Mouse (Mus musculus): Measurements from ENCODE around the gene Gpc5.

Gpc5 gene

DNA sequence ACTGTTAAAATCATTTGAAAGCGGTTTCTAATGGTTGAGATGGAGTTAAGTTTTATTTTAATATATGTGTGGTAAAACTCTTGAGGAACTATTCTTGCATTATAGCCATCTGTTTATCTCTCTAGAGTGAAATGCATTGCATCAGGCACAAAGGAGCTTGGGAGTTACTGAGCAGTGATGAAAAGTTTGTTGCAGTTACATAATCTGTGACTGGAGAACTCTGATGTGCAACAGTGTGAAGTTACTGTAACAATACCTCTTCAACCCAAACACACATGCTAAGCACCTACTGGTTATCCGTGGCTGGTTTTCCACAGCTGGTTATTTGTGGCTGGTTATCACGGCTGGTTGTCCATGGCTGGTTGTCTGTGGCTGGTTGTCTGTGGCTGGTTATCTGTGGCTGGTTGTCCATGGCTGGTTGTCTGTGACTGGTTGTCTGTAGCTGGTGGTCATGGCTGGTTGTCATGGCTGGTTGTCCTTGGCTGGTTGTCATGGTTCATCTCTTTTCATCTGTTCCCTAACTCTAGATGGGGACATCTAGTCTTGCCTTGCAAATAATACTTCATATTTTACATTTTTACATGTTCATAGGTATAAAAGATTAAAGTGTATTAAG, 273.4 kb downstream of the Gpc5 start:
- DNase-seq (ENCODE audit: low read depth, low spot score) = no peak

DNA sequence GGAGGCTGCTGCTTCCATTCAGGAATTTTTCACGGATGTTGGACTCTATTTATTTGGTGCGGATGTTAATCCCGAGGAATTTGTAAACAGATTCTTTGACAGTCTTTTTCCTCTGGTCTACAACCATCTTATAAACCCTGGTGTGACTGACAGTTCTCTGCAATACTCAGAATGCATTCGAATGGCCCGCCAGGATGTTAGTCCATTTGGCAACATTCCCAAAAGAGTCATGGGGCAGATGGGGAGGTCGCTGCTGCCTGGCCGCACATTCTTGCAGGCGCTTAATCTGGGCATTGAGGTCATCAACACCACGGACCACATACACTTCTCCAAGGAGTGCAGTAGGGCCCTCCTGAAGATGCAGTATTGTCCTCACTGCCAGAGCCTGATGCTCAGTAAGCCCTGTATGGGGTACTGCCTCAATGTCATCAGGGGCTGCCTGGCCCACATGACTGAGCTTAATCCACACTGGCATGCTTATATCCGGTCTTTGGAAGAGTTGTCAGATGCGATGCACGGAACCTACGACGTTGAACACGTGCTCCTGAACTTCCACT, 277.7 kb downstream of the Gpc5 start:
- DNase-seq (ENCODE audit: low read depth, low spot score) = no peak

DNA sequence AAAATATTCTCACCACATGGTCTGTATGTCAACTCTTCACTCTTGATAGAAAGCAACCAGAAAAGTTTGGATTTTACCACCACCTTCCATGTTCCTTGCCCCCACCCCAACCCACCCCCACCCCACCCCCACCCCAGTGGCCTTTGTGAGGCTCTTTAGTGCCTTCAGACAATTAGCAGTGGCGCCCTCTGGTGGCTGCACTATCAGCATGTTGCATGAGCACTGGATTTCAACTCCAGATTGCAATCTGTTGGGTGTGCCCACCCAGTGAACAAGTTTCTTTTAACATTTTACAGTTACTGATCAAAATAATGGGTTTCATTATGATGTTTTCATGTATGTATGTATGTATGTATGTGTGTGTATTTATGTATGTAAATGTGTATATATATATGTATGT, 279.1 kb downstream of the Gpc5 start:
- DNase-seq (ENCODE audit: low read depth, low spot score) = peak; percentile 58

DNA sequence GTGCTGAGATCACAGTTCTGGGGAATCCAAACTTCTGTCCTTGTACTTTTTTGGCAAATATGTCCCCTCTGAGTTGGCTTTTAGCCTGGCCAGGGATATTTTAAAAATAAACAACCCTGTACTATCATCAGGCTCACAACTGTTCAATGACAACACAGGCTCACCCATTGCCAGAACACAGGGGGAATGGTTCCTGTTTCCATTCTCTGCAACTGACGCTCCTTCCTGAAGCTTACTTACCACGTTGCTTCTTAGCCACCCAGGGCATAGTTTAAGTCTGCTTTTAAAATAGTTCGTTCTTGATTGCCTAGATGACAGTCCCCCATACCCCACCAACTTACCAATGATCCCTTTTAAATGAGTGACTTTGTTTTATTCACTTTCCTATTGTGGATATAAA, 299.8 kb downstream of the Gpc5 start:
- no peak for DNase-seq (ENCODE audit: low read depth, low spot score)

DNA sequence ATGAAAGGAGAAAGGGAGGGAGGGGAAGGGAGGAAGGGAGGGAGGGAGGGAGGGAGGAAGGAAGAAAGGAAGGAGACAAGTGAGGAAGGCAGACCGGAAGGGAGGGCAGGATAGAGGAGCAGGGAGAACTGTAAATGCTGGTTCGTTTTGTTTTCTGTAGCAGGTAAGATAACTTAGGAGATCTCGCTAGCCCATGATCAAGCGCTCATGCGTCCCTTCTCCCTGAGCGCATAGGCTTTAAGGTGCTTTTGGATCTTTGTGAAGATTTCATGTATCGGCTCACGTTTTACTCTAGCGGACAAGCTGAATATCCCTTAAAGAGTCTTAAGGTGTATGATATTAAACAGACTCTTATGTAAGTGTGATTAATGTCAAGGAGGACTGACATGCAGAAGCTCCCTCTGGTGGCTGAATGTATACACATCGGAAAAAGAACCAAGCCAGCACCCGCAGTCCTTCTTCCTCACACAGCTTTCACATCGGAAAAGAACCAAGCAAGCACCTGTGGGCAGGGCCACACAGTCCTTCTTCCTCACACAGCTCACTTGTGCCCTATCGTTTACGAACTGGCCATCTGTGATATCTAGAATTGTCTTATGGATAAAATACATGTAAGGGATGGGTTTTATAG, 301.0 kb downstream of the Gpc5 start:
- DNase-seq (ENCODE audit: low read depth, low spot score) = peak; percentile 46

DNA sequence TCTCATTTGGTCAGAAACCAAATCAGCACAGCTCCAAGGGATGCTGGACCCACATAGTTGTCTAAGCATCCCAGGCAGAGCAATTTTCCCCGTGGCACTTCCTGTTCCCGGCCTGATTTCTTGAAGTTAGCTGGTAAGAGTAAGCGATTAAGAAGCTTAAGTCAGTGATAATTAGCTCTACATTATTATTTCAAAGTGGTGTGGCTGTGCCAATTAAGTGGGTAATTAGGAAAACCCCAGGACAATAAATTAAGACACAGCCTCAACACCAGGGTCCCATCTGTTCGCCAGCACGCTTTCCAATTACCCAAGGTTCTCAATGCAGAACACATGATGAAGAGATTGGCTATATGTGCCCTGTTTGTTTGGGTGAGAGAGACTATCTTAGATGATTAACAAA, 314.6 kb downstream of the Gpc5 start:
- no peak for DNase-seq (ENCODE audit: low read depth, low spot score)

DNA sequence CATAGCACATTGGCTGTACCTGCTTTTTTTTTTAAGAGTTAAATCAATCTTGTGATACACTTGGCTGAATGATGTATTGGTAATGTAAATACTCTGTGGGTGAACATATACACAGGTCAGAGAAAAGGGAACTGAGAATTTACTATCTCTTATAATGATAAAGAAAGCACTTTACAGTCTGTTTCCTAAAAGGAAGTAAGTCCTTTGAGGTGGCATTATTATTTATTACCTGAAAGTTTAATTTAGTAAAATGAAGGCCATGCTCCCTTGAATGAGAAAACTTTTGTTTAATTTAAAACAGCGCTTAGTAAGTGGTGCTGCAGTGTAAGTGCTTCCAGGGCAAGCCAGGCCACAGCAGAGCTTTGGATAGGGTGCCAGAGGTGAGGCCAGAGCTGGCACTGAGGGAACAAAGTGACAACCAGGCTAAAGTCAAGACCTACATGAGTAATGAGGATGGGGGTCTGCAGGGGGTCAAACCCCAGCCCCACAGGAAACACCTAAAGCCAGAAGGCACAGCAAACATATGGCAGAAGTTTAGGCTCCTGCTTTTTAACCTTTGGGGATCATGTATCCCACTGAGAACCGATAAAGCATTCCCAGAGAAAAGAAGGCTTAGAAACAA, 315.4 kb downstream of the Gpc5 start:
- DNase-seq (ENCODE audit: low read depth, low spot score) = no peak

DNA sequence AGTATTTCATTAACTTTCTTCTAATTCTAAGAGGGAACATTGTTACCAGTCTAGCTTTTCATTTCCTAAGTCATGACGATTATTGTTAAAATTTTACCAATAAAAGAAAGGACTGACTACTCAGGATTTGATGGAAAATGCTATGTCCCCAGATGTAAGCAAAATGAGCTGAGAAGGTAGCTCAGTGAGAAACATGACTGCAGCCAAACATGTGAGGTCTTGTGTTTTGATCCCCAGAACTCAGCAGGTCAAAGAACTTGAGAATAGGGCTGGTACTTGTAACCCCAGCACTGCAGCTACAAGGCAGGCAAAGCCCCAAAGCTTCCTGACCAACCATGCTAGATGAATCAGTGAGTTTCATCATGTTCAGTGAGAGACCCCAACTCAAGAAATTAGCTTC, 318.9 kb downstream of the Gpc5 start:
- DNase-seq (ENCODE audit: low read depth, low spot score) = no peak

DNA sequence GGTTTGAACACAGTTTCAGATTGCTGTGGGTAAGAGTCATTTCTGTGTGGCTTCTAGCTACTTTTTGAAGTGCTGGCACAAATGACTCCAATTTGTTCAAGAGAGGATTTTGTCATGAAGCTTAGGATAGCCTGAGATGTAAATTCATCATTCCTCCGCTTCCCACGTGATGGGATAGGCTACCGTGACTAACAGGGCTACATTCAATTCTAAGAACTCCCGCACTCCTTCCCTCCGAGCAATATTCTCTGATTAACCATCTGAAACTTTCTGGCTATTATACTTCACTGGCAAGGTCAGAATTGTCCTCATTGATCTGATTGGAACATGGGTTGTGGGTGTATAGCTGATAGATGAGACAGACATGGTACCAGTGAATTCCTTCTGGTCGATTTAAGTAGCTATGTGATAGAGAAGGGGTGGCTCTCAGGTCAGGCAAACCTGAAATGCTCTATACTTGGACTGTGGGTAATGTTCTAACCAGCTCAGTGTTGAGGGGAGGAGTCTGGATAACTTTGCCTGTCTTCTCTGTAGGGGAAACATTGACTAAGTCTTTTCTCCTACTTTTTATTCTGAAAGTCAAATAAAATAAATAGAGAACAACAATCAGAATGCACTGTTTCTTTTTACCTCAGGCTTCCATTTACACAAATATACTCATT, 319.6 kb downstream of the Gpc5 start:
- no peak for DNase-seq (ENCODE audit: low read depth, low spot score)

DNA sequence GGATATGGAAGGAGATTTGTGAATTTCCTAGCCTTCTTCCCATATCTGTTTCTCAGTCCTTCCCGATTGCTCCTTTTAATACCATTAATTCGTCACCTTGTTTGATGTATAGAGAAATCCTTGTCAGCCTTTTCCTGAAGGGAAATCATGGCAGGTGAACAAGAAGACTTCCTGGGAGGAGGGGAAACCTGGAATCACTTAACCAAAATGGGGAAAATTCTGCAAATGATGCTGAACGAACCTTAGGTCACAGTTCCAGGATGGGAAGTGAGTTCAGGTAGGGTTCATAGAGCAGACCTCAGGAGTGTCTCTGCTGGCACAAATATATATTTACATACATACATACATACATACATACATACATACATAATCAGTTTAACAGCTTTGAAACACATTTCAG, 320.8 kb downstream of the Gpc5 start:
- DNase-seq (ENCODE audit: low read depth, low spot score) = no peak

DNA sequence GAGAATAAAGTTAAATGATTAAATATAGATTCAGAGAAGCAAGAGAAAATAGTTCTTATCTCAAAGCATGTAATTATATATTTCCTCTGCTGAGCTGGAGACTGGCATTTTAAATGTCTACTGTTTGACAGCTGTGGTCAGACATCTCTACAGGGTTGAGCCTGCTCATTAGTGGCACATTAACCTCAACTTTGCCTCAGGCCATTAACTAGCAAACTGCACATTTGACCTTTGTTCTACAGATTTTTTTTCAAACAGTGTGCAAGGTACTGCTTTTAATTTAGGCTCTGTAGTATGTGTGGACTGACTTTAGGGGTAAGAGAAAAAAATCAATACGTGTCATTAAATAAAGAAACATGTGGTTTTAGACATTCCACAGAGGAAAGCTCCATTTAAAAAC, 321.4 kb downstream of the Gpc5 start:
- DNase-seq (ENCODE audit: low read depth, low spot score) = no peak

DNA sequence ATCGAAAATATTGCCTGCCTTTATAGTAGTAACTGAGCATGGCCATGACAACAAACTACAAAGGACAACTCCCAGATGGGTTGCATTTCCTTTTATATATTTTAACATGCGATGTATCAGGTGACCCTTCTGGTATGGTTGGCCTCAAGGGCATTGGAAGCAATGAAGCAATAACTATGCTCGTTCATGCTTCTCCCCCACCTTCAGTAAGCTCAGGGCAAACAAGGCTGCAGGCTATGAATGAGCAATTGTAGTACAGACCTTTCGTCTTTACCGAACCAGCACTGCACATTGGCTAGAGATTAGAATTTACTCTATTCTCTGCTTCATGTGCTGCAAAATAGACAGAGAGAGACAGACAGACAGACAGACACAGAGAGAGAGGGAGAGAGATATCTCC, 322.5 kb downstream of the Gpc5 start:
- no peak for DNase-seq (ENCODE audit: low read depth, low spot score)

DNA sequence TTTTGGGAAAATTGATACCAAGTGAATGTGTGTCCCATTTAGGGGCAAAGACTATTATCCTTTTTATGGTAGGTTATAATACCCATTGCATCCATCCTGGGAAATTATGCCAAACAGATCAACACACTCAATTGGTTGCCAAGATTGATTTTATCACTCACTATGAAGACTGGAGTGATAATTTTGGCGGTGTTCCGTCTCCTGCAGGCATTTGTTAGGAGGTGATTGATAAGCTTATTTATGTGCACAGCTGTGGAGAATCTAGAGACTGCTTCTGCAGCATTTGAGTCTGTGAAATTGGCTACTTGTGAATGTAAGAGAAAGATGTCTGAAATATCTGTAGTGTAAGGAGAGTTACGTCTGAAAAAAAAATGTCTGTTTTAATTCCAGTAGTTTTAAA, 340.0 kb downstream of the Gpc5 start:
- DNase-seq (ENCODE audit: low read depth, low spot score) = no peak

DNA sequence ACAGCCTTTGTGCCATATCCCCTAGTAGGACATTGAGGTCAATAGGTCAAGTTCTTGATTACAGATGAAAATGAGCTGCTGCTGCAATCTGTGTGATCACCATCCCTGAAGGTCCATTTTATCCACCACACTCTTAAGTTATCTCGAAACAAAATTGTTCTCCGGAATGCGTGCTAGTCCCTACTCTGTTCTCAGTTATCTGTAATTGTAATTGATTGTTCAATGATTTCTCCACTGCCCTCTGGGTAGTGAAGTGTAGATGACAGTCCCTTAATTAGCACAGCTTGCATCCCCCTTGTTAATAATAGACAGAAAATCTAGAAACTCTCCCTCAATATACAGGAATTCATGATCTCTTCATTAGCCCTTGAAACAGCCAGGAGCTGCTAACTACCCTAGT, 340.4 kb downstream of the Gpc5 start:
- no peak for DNase-seq (ENCODE audit: low read depth, low spot score)

DNA sequence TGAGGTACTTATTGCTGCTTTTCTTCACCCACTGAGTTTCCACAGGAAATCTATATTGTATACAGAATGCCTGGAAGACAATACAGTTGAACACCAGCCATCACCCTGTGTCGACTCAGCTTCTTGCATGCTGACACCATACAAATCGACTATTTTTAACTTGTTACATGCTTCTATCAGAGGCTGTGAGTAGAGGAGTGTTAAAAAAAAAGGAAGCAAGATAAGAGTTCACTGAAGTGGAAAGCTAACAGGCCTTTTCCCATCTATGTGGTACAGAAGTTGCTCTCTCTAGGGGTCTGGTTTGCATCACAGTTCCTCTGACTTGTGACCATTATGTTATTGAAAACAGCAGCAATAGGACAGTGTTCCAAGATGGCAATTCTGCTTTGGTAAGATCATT, 344.6 kb downstream of the Gpc5 start:
- DNase-seq (ENCODE audit: low read depth, low spot score) = no peak

DNA sequence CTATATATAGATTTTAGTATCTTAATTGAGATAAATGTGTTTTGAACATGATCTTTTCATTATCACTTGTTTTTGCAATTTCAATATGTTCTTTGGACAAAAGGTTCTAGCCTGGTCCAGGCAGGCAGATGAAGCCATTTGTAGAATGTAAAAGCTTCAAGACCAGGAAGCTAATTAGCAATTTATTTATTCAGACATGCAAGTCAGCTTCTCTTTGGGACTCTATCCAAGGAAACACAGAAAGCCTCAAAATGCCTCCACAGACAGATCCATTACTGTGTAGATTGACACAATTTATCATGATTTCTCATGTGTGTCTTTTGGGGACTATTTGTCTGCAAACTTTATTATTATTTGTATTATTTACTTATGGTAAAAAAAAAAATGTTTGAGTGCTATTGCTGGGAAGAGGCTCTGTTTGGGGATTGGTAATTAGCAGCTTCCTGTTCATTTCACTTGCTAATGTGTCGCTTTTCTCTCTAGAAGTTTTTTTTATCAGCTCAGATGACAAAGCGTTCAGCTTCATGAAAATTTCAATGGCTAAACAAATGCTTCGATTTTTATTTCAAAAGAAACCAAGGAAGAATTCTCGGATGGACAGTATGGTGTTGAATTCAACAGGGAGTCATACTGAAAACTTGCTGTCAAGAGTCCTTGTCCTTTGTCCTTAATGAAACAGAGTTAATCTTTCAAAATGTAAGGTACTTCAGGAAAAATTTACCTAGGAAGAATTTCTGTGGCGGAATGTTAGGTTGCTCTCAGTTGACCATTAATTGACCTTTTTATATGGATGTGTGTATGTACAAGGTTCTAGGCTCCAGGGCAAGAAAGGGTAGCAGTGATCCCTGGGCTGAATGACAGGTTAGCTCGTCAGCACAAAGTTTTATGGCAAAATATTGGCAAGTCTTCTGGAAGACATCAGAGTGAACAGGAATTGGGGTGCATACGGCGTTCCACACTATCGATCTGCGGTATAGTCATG, 353.1 kb downstream of the Gpc5 start:
- DNase-seq (ENCODE audit: low read depth, low spot score) = no peak

DNA sequence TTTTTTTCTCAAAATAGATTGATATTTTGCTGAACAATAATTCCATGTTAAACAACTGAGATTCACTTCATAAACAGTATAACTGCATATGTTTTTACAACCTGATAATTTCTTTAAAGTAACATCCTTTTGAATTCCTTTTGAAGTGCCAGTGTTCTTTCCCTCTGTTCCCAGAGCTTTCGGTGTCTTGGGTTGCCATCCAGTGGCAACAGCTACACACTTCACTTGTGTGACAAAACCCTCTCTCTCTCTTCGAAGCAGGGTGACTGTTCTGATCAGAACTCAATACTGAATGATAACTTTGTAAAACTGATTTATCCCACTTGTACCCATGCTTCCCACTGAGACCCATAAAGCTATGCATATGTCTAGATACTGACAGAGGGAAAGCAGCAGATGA, 358.9 kb downstream of the Gpc5 start:
- no peak for DNase-seq (ENCODE audit: low read depth, low spot score)

DNA sequence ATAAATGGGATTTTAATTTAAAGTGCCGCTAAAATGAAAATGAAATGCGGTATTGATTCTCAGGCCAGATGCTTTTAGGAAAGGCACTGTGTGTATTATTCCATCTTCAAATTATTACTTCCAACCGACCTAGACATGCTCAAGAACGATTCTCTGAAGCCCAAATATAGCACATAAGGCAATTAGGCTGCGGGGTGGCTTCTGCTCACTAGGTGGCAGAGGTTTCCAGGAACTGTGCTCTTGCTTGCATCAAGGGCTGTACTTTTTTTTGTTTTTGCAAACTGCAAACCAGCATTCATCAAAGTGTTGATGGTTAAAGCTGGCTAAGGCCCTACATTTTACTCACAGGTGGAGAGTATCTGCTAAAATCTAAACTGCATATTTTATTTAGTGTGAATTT, 375.9 kb downstream of the Gpc5 start:
- DNase-seq (ENCODE audit: low read depth, low spot score) = peak; percentile 7

DNA sequence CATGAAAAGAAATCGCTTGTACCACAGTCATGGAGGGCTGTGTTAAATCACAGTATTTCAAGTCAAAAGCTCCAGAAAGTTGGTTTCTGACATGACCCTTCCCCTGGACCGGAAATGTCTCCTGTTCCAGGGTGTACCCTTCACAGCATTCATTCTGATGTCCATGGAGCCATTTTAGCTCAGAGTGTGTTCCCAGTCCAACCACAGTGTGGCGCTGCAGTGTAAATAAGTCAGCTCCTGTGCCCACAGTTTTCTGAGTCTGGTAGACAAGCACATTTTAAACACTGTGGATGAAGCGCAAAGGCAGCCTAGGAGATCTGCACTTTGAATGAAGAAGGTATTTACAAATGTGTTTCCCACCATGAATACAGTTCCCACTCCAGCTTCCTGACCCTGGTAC, 383.2 kb downstream of the Gpc5 start:
- DNase-seq (ENCODE audit: low read depth, low spot score) = peak; percentile 81

DNA sequence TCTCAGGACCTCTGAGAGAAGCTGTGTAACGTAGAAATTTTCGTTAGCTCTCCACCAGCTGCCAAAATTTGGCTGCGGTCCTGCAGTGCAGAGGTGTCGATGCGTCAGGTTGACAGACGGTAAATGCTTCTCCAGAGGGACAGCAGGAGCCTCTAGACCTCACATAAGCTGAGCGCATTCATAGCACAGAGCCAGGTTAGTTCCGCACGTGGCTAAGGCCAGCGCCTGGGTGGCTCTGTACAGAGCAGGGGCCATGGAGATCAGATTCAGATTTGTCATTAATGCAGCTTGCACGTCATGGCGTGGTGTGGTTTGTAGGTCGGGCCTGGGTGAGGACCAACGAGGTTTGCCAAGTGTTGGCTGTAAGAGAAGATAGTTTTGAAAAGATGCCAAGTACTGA, 385.3 kb downstream of the Gpc5 start:
- no peak for DNase-seq (ENCODE audit: low read depth, low spot score)

DNA sequence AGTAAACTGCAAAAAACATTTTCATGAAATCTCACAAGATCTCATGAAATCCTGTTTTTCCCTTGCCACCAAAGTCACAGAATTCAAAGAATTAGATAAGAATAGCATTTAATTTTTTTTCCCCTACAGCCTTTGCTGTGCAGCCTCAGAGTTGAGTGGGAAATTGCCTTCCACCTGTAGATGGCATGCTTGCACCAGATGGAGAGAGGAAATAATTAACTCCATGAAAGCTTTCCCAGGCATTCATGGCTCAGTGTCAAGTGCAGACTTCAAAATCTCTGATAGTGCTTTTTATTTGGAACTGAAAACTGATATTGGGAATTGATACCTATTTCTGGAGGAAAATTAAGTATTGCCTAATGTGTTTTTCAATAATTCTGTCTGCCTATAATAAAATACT, 393.1 kb downstream of the Gpc5 start:
- DNase-seq (ENCODE audit: low read depth, low spot score) = peak; percentile 6

All from ES-CJ7 (cell line).